Mouse (Mus musculus) lung, postnatal 4 days (tissue): Measurements from ENCODE around the gene Hid1.
A peak's percentile ranks its signal among the peaks of the same experiment; 100 is the strongest.

ENCODE experiments used
- DNase-seq, 2 experiments: peaks; one replicate each; pipeline ENCODE4 v3.0.0; 2021

Hid1 gene

DNA sequence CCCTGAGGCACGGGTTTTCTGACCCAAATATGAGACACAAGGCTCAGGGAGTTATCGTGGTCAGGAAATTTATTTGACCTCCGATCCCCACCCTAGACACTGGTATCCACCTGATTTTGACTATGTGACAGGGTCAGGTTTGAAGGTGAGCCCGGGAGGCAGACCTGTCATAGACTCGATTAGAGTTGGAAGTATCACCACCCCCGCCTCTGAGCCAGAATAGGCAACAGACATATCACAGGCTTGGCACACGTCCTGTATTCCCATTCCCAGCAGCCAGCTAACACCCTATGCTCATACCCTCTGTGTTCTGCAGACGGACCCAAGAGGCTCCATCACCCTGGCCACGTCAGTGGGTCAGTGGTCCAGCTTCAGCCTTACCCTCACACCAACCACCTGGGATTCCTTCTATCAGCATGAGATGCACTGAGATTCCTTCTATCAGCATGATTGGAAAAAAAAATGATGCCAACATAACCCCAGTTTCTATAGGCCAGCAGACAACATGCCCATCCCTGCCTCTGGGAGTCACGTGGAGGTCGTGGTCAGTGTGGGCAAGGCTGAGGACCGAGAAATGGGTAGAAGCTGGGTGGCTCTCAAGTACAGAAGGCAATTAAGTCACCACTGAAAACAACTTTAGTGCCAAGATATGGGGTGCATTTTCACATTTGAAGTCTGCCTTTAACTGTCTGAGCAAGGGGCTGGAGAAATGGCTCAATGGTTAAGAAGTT lies 7.3 kb upstream of the Hid1 start:
- DNase-seq: peak in 1 of 2 experiments; percentile 16

DNA sequence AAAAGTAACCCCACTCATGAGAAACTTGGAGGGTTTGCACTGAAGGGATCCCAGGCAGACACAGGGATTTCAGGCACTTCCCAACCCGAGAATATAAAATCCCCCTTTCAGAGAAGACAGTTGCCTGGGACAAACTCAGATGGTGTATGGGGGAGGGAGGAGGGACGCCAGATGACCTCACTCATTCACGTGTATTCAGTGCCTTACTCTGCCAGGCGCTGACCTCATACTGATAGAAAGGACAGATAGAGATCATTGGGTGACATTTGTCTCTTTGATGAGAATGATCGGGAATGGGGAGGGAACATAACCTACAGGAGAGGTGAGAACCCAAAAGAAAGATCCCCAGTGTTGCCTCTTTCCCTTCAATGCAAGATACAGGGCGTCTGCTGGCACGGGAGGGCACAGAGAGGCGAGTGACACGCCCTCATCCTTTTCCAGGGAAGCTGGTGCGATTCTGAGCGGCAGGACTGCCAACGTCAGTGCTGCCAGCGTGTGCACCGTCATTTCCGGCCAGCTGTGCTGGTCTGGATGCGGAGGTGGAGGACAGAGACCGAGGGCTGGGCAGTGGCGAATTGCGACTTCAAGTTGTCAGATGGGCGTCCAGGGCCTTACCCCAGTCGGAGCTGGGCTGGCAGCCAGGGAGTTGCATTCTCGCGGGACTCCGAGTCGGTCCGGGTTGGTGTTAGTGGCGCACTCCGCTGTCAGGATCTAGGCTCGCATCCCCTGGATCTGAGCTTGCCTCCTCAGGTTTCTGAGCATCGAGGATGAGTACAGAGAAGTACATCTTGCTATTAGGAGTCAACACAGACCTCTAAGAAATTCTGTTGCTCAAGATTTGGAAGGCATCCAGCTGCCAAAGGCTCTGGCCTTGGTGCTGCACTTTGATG lies 6.5 kb upstream of the Hid1 start:
- DNase-seq: peak; percentile 85 to 88

DNA sequence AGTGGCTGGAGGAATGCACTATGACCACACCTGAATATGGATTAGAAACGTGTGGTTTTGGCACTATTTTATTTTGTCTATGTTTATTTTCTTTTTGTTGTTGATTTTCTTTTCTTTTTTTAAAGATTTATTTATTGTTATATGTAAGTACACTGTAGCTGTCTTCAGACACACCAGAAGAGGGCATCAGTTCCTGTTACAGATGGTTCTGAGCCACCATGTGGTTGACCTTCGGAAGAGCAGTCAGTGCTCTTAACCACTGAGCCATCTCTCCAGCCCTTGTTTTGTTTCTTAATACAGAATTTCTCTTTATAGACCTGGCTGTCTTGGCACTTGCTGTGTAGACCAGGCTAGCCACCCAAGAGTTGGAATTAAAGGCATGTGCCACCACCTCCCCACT lies 5.2 kb upstream of the Hid1 start:
- no peak for DNase-seq

DNA sequence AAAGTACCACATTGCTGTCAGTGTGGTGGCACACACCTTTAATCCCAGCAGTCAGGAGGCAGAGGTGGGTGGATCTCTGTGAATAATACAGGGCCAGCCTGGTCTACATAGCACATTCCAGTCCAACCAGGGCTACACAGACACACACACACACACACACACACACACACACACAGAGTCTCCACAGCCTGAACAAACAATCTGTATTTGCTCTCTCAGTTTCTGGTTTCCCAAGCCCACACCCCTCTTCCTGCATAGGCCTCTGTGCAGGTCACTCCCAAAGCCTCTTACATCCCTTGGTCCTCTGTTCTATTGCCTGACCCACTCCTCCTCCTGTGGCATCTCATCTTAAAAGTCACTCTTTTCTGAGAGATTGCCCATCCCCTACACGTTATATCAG lies 4.5 kb upstream of the Hid1 start:
- no peak for DNase-seq

DNA sequence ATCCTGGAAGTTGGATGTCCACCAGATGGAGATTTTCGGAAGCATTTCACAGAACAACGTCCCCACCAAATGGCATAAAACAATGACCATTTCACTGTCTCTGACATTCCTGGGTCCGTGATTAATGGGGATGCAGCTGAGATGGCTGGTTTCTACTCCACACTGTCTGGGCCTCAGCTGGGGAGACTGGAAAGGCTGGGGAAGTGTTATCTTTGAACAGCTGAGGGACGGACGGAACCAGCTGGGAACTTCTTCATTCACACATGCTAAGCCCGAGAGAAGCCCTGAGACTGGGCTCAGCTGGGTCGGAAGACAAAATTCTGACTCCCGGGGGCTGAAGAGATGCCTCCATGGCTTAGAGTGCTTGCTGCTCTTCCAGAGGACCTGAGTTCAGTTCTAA lies 3.8 kb upstream of the Hid1 start:
- no peak for DNase-seq

DNA sequence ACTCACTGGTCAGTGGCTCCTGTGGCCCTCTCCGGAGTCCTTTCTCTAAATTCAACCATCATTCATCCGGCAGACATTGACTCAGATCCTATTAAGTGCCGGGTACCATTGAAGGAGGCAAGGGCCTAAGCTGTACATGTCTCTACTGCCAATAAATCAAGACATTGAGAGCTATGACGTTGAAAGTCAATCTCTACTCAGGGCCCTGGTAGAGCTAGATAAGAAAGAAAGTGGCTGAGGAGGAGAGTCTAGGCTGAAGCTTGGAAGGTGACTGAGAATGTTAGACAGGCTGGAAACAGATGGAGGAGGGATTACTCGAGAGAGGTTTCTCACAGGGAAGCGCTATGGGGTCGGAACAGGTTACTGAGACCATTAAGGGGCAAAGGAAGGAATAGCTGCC lies 2.8 kb upstream of the Hid1 start:
- DNase-seq: no peak

DNA sequence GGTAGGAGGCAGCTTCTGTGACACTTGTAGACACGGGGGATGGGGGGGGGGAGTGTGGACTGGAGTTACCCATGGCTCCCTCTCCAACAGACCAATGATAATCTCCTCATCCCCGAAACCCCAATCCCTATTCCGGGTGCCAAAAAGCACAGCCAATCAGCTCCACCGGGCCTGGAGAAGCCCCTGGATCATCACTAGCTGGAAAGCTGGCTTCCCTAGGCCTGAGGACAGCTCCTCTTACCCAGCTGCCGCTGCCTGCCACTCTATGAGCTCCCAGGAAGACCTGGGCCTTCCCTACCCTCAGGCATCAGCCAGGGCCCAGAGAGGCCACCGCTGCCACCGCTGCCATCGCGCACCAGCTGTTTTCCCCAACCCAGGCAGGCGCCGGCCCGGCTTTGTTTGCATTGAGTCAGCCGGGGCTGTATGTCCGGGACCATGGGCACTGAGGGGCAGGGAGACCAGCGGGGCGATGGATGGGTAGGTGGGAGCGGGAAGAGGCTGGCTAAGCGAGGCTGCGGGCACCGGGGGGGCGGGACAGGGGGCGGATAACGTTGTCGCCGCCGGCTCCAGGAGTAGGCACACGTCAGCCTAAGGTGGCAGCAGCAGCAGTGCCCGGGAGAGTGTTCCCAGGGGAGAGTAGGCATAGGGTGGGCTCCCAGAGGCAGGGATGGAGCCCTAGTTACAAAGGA lies 706 bp downstream of the Hid1 start:
- DNase-seq: no peak

DNA sequence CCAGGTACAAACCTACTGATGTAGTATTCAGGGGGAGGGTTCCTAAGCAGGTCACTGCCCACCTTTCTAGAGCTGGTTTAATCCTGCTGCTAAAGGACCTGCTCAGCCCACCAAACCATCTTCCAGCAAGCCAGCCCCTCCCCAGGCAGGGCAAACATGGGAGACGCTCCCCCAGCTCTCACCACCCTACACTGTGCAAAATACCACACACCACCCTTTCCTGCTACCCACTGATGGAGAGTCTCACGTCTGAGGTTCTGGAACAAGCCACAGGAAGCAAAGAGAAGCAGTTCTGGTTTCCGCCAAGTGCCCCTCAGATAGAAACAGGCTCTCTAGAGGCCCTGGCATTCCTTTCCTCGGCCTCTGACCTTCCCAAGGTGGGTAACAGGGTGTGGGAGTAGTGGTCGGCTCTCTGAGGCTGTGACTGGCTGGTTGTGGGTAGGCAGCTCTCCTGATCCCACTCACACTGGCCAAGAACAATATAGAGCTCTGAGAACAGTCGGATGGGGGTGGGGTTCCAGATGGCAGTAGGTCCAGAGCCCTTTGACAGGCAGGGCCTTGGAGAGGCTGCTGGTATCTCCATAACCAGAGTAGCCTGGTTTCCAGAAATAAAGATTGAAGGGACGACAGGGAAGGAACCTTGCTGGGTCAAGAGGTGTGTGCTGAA lies 1.4 kb downstream of the Hid1 start:
- DNase-seq: no peak

DNA sequence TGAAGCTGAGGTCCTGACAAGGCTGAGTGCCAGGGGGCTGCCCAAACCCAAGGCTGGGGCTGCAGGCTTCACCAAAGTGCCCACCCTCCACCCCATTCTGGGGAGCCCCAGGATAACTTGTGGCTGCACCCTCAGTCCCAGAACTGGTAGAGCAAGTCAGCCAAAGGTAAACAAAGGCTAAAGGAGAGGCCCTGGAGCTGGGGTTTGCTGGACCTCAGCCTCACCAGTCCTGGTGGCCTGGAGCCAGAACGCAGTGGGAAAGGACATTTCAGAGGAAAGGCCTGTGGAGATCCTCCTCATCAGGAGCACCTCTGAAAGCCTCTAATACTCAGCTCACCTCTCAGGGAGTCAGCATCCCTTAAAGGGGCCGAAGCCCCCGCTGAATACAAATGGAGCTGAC lies 3.4 kb downstream of the Hid1 start:
- no peak for DNase-seq

DNA sequence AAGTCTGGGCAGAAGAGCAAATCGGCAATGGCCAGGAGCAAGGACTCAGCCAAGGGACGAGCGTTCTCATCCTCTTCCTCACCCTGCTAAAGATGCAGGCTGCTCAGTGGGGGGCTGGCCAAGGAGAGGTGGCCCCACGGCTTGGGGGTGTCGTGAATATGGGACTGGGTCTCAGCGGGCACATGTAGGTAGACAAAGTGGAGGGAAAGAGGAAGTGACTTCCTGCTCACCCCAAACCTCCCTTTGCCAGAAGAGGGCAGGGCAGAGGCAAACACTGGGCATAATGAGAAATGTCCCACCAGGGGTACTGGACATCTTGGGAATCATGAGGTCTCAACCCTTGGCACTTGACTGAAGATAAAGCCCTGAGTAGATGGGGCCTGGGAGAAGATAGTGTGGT lies 7.8 kb downstream of the Hid1 start:
- peak in 1 of 2 experiments; percentile 49 for DNase-seq

DNA sequence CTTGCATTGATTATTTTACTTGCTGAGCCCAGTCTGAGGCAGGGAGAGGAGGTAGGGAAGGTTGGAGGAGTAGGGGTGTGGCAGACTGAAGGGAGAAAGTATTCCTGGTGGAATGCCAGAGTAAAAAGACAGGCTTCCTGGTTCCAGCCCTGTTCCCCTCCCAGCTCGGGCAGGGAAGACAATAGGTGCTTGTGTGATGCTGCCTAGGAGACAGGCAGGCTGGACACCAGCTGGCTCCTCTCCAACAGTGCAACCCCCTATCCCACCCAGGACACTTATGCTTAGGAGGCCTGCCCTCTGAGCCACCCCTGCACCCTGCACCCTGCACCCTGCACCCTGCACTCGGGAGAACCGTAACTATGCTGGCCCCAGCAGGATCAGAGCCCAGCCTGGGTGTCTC lies 8.3 kb downstream of the Hid1 start:
- peak; percentile 44 to 69 for DNase-seq

DNA sequence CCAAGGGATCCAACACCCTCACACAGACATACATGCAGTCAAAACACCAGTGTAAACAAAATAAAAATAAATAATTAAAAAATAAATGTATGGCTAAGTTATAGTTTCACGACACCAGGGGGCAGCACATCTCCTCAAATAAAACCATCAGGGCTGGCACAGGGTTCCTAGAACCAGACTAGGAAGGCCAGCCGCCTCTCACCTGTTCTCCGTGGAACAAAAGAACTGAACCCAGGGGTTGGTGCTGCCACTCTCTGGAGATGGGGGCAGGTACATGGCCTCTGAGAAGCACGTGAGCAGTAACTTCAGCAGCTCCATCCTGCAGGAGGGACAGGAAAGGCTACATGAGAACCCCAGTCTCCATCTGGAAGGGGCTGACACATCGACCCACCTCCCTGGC lies 9.1 kb downstream of the Hid1 start:
- peak; percentile 63 to 82 for DNase-seq

DNA sequence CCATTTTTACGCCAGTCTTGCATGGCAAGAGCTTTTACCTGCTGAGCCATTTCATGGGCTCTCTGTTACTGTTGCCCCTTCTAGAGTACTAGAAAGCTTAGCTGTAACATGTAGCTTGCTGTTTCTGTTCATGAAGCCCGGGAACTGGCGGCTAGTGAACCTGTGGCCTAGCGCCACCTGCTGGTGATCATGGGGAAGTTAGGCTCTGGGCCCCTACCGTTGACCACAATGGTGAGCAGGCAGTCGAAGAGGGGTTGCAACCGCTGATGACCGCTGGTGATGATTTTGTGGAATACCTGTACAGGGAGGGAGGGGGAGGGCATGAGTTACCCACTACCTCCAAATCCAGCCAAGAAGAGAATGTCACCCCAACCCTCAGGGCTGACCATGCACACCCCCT lies 13.4 kb downstream of the Hid1 start:
- DNase-seq: peak; percentile 65 to 78

DNA sequence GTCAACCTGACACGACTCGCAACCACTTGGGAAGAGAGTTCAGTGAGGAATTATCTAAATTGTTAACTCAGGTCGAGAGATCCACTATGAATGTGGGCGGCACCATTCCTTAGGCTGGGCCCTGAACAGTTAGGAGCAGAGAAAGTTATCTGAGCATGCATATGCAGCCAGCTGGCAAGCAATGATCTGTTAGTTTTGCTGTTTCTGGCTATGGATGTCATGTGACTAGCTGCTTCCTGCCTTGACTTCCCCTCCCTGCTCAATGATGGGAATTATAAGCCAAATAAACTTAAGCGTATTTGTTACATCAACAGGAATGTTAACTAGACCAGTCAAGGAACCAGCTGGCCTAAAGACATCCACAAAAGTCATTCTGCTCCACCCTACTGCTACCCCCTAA lies 14.2 kb downstream of the Hid1 start:
- no peak for DNase-seq

DNA sequence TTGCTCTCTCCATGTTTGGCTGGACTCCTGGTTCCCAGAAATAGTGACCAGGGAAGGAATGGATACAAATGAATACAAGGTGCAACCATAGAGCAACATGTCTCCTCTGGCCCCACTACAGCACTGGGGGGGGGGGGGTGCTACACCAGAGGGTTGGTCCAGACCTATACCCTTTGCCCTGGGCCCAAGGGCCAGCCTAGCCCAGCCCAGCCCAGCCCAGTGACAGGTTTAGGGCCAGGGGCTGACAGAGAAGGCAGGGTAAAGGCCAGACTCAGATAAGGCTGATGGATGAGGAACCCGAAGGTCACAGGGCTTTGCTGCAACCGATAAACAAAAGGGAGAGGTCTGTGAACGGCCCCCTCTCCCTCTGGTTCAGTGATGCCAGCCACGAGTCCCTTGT lies 17.6 kb downstream of the Hid1 start:
- no peak for DNase-seq

DNA sequence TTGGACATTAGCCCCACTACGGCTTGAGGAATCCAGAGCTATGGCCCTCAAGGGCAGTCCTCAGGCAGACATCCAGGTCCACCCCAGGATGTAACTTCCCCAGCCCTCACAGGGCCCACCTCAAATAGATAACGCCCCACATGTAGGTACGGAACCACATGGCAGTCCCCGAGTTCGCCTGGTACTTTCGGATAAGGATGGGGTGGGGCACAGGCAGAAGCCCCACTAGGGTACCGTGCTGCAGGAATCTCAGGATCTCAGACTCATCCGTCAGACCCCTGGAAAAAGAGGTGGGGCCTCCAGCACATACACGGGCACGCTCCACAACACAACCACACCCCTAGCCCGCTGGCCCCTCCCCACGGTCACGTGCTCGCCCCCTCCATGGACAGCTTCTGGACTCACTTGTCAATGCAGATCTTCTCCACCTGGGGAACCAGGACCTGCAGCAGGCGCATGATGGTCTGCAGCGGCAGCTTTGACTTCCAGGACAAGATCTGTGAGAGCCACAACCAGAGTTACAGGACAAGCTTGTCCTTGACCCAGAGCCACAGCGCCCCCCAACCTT lies 18.8 kb downstream of the Hid1 start:
- peak in 1 of 2 experiments; percentile 20 for DNase-seq

DNA sequence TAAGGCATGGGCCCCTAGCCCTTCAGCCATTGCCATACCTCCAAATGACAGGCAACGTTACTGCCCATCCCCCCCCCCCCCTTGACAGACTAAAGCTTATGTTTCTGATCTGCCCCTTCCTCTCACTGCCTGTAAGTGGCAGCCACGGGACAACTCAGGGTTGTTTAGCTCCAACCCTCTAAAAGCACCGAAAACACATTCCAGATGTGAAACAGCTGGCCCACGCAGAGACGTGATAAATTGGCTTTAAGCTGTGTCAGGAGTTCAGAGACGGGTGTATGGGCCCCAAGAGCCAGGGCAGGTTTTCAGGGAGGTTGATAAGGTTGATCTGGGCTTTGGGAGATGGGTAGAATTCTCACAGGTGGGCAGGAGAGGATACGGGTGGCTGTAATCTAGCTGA lies 22.0 kb downstream of the Hid1 start:
- no peak for DNase-seq

DNA sequence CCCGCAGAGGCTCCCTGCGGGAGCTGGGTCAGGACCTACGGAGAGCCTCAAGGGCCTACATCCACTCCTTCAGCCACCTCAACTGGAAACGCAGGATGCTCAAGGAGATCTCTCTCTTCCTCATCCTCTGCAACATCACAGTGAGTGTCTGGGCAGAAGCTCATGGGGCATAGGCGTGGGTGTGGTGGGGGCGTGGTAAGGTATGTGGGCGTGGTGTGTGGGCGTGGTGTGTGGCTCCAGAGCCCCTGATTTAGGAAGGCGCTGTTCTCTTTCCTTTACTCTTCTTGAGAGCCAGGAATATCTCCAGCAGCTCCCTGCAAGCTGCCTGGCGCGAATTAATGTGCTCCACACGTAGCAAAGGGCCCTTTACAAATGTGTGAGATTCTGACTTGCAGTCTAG lies 22.6 kb downstream of the Hid1 start:
- no peak for DNase-seq

DNA sequence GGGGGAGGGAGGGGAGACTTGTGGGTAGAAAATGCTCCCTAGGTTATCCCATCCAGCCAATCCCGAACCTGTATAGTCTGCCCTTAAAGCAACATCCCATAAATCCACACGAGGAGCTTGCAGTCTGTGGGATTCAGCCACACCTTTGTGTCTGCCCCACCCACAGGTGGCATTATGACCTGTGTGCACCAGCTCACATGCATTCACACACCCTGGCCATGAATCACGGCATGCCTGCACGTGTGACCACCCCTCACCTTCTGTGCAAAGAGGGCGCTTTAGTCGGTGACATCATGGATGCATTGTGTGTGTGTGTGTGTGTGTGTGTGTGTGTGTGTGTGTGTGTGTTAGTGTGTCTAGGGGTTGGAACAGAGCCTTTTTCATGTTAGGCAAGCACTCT lies 25.7 kb downstream of the Hid1 start:
- no peak for DNase-seq

DNA sequence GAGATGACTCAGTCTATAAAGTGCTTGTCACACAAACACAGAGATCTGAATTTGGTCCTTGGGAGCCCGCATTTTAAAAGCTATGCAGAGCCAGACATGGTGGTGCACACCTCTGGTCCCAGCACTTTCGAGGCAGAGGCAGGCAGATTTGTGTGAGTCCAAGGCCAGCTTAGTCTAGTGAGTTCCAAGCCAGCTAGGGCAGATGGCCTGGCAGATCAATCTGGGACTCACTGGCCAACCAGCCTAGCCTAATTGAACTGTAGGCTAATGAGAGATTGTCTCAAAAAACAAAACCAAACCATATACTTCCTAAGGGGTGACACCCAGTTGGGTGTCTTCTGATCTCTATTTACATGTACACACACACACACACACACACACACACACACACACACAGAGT lies 26.3 kb downstream of the Hid1 start:
- DNase-seq: no peak

DNA sequence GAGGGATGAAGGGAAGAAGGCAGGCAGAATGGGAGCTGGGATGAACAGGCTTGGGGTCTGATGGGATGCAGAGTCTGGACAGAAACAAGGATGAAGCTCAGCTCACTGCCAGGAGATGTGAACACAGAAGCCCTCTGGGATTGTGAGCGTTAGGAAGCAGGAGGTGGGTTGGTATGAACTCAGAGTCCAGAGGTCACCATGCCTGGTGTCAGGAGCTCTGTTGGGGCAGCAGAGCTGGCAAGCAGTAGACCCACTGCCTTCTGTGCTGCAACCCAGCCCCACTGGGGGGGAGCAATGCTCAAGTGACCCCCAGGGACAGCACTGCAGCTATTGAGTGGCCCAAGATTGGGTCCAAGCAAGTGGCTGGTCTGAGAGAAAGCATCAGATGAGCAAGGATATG lies 29.7 kb downstream of the Hid1 start:
- no peak for DNase-seq

DNA sequence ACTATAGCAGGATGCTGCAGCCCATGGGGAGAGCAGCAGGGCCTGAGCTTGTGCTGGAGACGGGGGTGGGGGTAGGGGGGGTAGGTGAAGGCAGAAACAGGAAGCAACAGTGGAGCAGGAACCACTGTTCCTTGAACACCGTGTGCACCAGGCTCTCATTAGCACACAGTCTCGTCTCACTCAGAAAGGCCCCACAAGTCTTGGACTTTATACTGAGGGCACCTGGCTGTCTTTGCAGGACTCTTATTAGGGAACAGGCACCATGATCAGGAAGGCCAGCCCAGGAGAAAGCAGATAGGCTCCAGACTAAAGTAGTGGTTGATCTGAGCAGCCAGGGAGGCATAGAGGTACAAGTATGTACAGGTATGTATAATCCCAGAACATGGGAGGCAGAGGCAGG lies 30.2 kb downstream of the Hid1 start:
- DNase-seq: no peak

DNA sequence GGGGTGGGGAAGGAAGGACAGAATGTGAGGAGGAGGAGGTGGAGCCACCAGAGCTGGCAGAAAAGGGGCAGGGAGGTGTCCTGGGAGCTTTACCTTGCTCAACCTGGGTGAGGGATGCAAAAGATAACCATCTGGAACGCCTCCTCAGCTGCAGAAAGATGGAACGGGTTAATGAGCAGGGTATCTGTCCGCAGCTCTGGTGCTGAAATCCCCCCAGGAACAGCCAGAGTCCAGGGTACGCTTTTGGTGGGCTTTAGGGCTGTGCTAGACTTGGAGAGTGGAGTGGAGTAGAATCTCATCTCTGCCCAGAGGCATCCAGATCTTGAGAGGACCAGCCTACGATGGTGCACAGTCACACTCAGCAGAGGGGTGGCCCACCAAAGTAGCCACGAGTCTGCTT lies 31.4 kb downstream of the Hid1 start:
- DNase-seq: no peak
